Mouse (Mus musculus): ENCODE measurements around the gene Ube2l6. TPM values are rescaled to one million over a fixed set of nuclear protein-coding genes. Genes with fewer than 3 reads are reported as not detected.

The Ube2l6 gene
- polyA plus RNA-seq, 2 experiments = 304 to 469 TPM

DNA sequence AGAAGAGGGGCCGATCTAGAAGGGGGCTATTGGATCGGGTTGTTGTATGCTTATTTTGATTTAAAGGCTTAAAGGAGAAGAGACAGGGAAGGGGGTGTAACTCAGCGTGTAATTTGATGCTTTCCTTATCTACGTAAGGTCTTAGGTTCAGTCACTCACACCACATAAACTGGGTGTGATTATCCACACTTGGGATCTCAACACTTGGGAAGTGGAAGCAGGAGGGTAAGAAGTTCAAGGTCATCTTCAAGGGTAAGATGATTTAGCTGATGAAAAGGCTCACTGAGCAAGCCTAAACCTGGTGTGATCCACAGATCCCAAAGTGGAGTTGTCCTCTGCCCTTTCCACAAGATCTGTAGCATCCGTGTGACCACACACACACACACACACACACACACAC lies 7.9 kb downstream of the Ube2l6 start:
- Histone ChIP-seq H3K36me3 (replicated peaks; ENCODE audit: control insufficient read depth, insufficient read depth, low read depth) (peaks cover 87% of the 10 kb centered on the region), H3K27ac (no peak overlapping the region), H3K4me3 (ENCODE audit: insufficient read depth in 1 of 2, low read depth in 2 of 2, low read length in 2 of 2) (no peak overlapping the region), H3K4me2 (ENCODE audit: low read depth) (no peak overlapping the region), H3K9ac (replicated peaks) (no peak overlapping the region), H3K9me3 (ENCODE audit: control insufficient read depth, low read length) (no peaks in the 10 kb centered on the region), H3K4me1 (replicated peaks; ENCODE audit: control insufficient read depth in 2 of 2, insufficient read depth in 2 of 2, low read length in 1 of 2) (peaks cover 18 to 21% of the 10 kb centered on the region in 2 experiments), H3K27me3 (ENCODE audit: control insufficient read depth, insufficient read depth, low read length) (no peaks in the 10 kb centered on the region)
- ATAC-seq (ENCODE audit: insufficient read depth) (no peak), DNase-seq (ENCODE audit: low read depth in 3 of 3, low spot score in 3 of 3) (no peak)
- TF ChIP-seq CTCF (IDR thresholded peaks at IDR 0.05; ENCODE audit: low read depth) = no peak
- no peak for TF ChIP-seq EP300 (IDR thresholded peaks at IDR 0.05; ENCODE audit: low read depth)
- WGBS (ENCODE audit: insufficient replicate concordance) = 69% methylated on average over 5 of the region's 5 CpGs

DNA sequence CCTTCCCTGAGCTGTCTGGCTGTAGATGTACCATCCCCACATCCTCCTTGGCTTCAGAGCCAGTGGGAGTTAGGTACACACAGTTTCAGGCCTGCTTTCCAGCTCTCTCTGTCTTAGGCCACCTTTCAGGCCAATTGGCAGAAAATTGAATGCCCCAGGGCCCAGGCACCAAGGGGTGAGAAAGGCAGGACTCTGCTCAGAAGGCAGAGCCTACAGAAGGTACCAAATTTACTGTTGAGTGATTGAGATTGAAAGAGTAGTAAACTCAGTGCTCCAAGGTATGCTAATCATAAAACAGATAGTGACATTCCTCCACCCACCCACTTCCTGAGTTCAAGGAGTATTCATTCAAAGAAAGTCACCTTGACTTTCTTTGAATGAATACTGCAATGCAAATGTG lies 10.7 kb downstream of the Ube2l6 start:
- H3K4me3 ChIP-seq (ENCODE audit: insufficient read depth in 1 of 2, low read depth in 2 of 2, low read length in 2 of 2) = no peak overlapping the region
- no peak overlapping the region for H3K9ac ChIP-seq (replicated peaks)
- peaks cover 61% of the 10 kb centered on the region for H3K36me3 ChIP-seq (replicated peaks; ENCODE audit: control insufficient read depth, insufficient read depth, low read depth)
- no peaks in the 10 kb centered on the region for H3K9me3 ChIP-seq (ENCODE audit: control insufficient read depth, low read length)
- DNase-seq (ENCODE audit: low read depth in 3 of 3, low spot score in 3 of 3) (no peak), ATAC-seq (ENCODE audit: insufficient read depth) (no peak)
- TF ChIP-seq EP300 (IDR thresholded peaks at IDR 0.05; ENCODE audit: low read depth) (no peak), CTCF (IDR thresholded peaks at IDR 0.05; ENCODE audit: low read depth) (no peak)
- peak overlapping the region; percentile 49; the same call in 1 of the 2 replicates for H3K27ac ChIP-seq
- no peaks in the 10 kb centered on the region for H3K27me3 ChIP-seq (ENCODE audit: control insufficient read depth, insufficient read depth, low read length)
- H3K4me1 ChIP-seq (replicated peaks; ENCODE audit: control insufficient read depth in 2 of 2, insufficient read depth in 2 of 2, low read length in 1 of 2) = peaks cover 37 to 38% of the 10 kb centered on the region in 2 experiments
- no peak overlapping the region for H3K4me2 ChIP-seq (ENCODE audit: low read depth)

DNA sequence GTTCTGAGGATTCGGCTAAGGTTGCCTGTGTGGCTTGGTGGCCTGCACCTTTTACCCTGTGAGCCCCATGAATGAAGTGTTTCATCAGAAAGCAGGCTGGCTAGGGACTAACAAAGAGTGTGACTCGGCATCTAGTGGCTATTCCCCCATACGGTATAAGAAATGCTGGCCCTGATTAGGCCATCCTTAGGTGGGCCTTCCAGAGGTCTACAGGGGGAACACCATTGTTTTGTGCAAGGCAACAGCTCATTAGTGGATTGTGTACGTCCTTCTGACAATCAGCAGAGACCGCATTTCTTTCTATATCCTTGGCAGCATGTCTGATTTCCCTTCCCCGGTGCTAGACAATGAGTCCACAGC lies 11.9 kb downstream of the Ube2l6 start:
- Histone ChIP-seq H3K9me3 (ENCODE audit: control insufficient read depth, low read length) (no peaks in the 10 kb centered on the region), H3K27ac (peak overlapping the region; percentile 99), H3K27me3 (ENCODE audit: control insufficient read depth, insufficient read depth, low read length) (no peaks in the 10 kb centered on the region), H3K4me3 (ENCODE audit: insufficient read depth in 1 of 2, low read depth in 2 of 2, low read length in 2 of 2) (peak overlapping the region; percentile 5 to 6; a peak in 2 of 4 replicates), H3K36me3 (replicated peaks; ENCODE audit: control insufficient read depth, insufficient read depth, low read depth) (peaks cover 50% of the 10 kb centered on the region), H3K4me1 (replicated peaks; ENCODE audit: control insufficient read depth in 2 of 2, insufficient read depth in 2 of 2, low read length in 1 of 2) (peaks cover 42 to 46% of the 10 kb centered on the region in 2 experiments), H3K9ac (replicated peaks) (peak overlapping the region; percentile 42), H3K4me2 (ENCODE audit: low read depth) (peak overlapping the region; percentile 91)
- 74% methylated on average over 6 of the region's 6 CpGs for WGBS (ENCODE audit: insufficient replicate concordance)
- no peak for DNase-seq (ENCODE audit: low read depth in 3 of 3, low spot score in 3 of 3)
- TF ChIP-seq CTCF (IDR thresholded peaks at IDR 0.05; ENCODE audit: low read depth) (no peak), EP300 (IDR thresholded peaks at IDR 0.05; ENCODE audit: low read depth) (no peak)
- no peak for ATAC-seq (ENCODE audit: insufficient read depth)

DNA sequence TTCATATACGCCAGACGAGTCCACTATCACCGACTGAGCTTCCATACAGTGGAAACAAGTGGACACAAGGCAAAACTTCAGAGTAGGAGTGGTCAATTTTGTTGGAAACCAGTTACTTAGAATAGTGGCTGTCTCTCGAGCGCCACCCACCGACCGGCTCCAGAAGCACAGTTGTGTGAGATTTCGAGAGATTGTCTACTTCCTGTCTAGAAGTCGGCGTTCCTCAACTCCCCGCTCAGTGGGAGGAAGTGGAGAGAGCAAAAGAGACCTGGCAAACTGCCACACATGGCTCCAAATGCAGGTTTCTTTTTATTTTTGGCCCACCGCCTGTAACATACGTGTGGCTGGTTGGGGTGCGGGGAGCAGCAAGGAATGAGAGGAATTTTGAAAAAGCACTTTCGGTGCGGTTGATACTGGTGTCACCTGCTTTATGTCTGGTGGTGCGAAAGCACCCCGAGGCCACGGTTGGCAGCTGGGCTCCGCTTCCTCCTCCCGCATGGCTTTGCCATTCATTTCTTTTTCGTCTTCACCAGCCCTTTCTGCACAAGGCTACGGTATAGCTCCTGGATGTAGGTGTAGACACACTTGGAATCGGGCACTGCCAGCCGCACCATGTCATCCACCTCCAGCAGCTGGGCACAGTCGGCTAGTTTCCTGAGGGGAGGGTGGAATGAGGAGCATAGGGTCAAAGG lies 12.4 kb downstream of the Ube2l6 start:
- Histone ChIP-seq H3K9ac (replicated peaks) (peak overlapping the region; percentile 53), H3K4me2 (ENCODE audit: low read depth) (peak overlapping the region; percentile 91), H3K4me3 (ENCODE audit: insufficient read depth in 1 of 2, low read depth in 2 of 2, low read length in 2 of 2) (peak overlapping the region; percentile 6 to 49; a peak in 3 of 4 replicates), H3K36me3 (replicated peaks; ENCODE audit: control insufficient read depth, insufficient read depth, low read depth) (peaks cover 44% of the 10 kb centered on the region), H3K9me3 (ENCODE audit: control insufficient read depth, low read length) (no peaks in the 10 kb centered on the region), H3K4me1 (replicated peaks; ENCODE audit: control insufficient read depth in 2 of 2, insufficient read depth in 2 of 2, low read length in 1 of 2) (peaks cover 42 to 46% of the 10 kb centered on the region in 2 experiments), H3K27ac (peak overlapping the region; percentile 99), H3K27me3 (ENCODE audit: control insufficient read depth, insufficient read depth, low read length) (no peaks in the 10 kb centered on the region)
- DNase-seq (ENCODE audit: low read depth in 3 of 3, low spot score in 3 of 3) (peak; percentile 77 to 87 (median 81)), ATAC-seq (ENCODE audit: insufficient read depth) (peak; percentile 9)
- 21% methylated on average over 26 of the region's 26 CpGs for WGBS (ENCODE audit: insufficient replicate concordance)
- peak; percentile 95 for TF ChIP-seq CTCF (IDR thresholded peaks at IDR 0.05; ENCODE audit: low read depth)
- no peak; the same call in 1 of the 2 replicates for TF ChIP-seq EP300 (IDR thresholded peaks at IDR 0.05; ENCODE audit: low read depth)

DNA sequence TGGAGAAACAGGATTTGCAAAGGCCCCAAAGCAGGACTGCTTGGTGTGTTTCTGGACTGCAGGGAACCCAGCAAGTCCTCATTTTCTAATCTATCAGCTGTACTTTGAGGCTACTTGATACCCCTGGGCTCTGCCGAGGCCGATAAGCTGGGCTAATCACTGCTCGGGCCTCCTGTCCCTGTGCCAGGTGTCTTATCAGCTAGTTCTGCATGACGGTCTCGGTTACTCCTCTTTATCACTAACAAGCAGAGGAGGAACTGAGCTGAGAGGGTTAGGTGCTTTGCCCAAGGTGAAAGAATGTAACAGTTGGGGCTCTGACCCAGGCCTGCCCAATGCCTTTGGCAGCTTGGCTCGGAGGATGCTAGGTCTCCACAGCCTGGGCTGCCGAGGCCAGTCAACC lies 13.3 kb downstream of the Ube2l6 start:
- 12% methylated on average over 7 of the region's 7 CpGs for WGBS (ENCODE audit: insufficient replicate concordance)
- Histone ChIP-seq H3K9me3 (ENCODE audit: control insufficient read depth, low read length) (no peaks in the 10 kb centered on the region), H3K4me1 (replicated peaks; ENCODE audit: control insufficient read depth in 2 of 2, insufficient read depth in 2 of 2, low read length in 1 of 2) (peaks cover 40 to 46% of the 10 kb centered on the region in 2 experiments), H3K4me2 (ENCODE audit: low read depth) (peak overlapping the region; percentile 91), H3K36me3 (replicated peaks; ENCODE audit: control insufficient read depth, insufficient read depth, low read depth) (peaks cover 36% of the 10 kb centered on the region), H3K27me3 (ENCODE audit: control insufficient read depth, insufficient read depth, low read length) (no peaks in the 10 kb centered on the region), H3K27ac (peak overlapping the region; percentile 99), H3K9ac (replicated peaks) (peak overlapping the region; percentile 77), H3K4me3 (ENCODE audit: insufficient read depth in 1 of 2, low read depth in 2 of 2, low read length in 2 of 2) (peak overlapping the region; percentile 12 to 49; a peak in 2 of 4 replicates)
- peak; percentile 96 for ATAC-seq (ENCODE audit: insufficient read depth)
- peak; percentile 95 to 97 (median 95) for DNase-seq (ENCODE audit: low read depth in 3 of 3, low spot score in 3 of 3)
- TF ChIP-seq CTCF (IDR thresholded peaks at IDR 0.05; ENCODE audit: low read depth) (no peak), EP300 (IDR thresholded peaks at IDR 0.05; ENCODE audit: low read depth) (peak; percentile 100)
